Mouse (Mus musculus) cerebellum, adult 2 months (tissue): ENCODE measurements around the gene Kdm5b. TPM values are rescaled to one million over a fixed set of nuclear protein-coding genes. Genes with fewer than 3 reads are reported as not detected.

Experiments
- DNase-seq, 2 experiments: peaks; one replicate each; pipeline ENCODE4 v3.0.0; 2021
- H3K27ac ChIP-seq: fragments of 200-500 bp; 2 replicates; pipeline ENCODE4 v1.5.1; 2012; ENCODE audit warnings: low read length, control low read depth, inconsistent platforms; ENCODE audit not compliant: insufficient read depth
- H3K27me3 ChIP-seq: fragments of 200-500 bp; 2 replicates; pipeline ENCODE4 v1.6.1; 2012; ENCODE audit warnings: inconsistent platforms, mild to moderate bottlenecking, low read length, moderate library complexity; ENCODE audit not compliant: control insufficient read depth, insufficient read depth
- H3K4me1 ChIP-seq: fragments of 200-500 bp; 2 replicates; pipeline ENCODE4 v1.6.1; 2011; ENCODE audit warnings: low read length; ENCODE audit not compliant: control insufficient read depth, insufficient read depth
- H3K4me3 ChIP-seq: fragments of 200-500 bp; replicated peaks from 2 replicates; pipeline ENCODE3; 2011; ENCODE audit warnings: mild to moderate bottlenecking, low read depth, low read length, control low read depth; ENCODE audit not compliant: insufficient read depth
- CTCF ChIP-seq: fragments of 200-500 bp; IDR thresholded peaks from 2 replicates; pipeline ENCODE4 v1.5.1; 2011; ENCODE audit warnings: low read depth, mild to moderate bottlenecking, control low read depth, low read length, moderate library complexity, borderline replicate concordance; ENCODE audit not compliant: insufficient read depth
- POLR2A ChIP-seq: fragments of 200-500 bp; IDR thresholded peaks from 2 replicates; pipeline ENCODE4 v1.6.1; 2011; ENCODE audit warnings: low read length, control low read depth, borderline replicate concordance; ENCODE audit not compliant: insufficient read depth
- WGBS: fragments of 180-500 bp; shearing (Covaris S2); methylation state at CpG from one replicate; pipeline ENCODE4 v1.1.7; 2018; 5-methylcytosine and 5-hydroxymethylcytosine counted together
- polyA plus RNA-seq: library from polyadenylated mRNA; depleted of rRNA; stranded (reverse); fragments of >200 nt; gene quantifications from 2 replicates; pipeline ENCODE4 v1.2.3, GENCODE M21; 2012

Kdm5b gene
- polyA plus RNA-seq, 1 experiment, result 20.5 TPM

GRCm38 (mm10) chr1:134555240-134555870 lies 4.6 kb upstream of the Kdm5b start:
- no peaks in the 10 kb centered on the region for H3K4me1 ChIP-seq
- DNase-seq, result no peak
- H3K27me3 ChIP-seq, result no peaks in the 10 kb centered on the region
- WGBS, result 64% methylated on average over 13 of the region's 13 CpGs
- TF ChIP-seq CTCF, result no peak
- TF ChIP-seq POLR2A, result no peak
- no peak overlapping the region for H3K27ac ChIP-seq
- no peak overlapping the region for H3K4me3 ChIP-seq

GRCm38 (mm10) chr1:134555871-134556670 lies 3.9 kb upstream of the Kdm5b start:
- TF ChIP-seq CTCF (no peak), POLR2A (no peak)
- Histone ChIP-seq H3K4me1 (no peaks in the 10 kb centered on the region), H3K4me3 (peak overlapping the region; percentile 91), H3K27me3 (no peaks in the 10 kb centered on the region), H3K27ac (peak overlapping the region; percentile 62)
- peak in 1 of 2 experiments; percentile 31 for DNase-seq
- 3% methylated on average over 46 of the region's 46 CpGs for WGBS

- TF ChIP-seq POLR2A, result peak; percentile 54; the same call in 1 of the 2 replicates
- no peak for TF ChIP-seq CTCF
- peak overlapping the region; percentile 62 for H3K27ac ChIP-seq
- WGBS, result under 1% methylated on average over 35 of the region's 35 CpGs
- DNase-seq, result peak; percentile 95 to 98
- no peaks in the 10 kb centered on the region for H3K4me1 ChIP-seq
- H3K4me3 ChIP-seq, result peak overlapping the region; percentile 91
- no peaks in the 10 kb centered on the region for H3K27me3 ChIP-seq
Measured at GRCm38 (mm10) chr1:134556671-134557218, 3.2 kb upstream of the Kdm5b start.

GRCm38 (mm10) chr1:134558511-134558910 lies 1.5 kb upstream of the Kdm5b start:
- TF ChIP-seq POLR2A, result no peak
- TF ChIP-seq CTCF, result no peak
- DNase-seq, result no peak
- Histone ChIP-seq H3K27me3 (no peaks in the 10 kb centered on the region), H3K4me1 (no peaks in the 10 kb centered on the region; the same call in 1 of the 2 replicates), H3K4me3 (no peak overlapping the region), H3K27ac (no peak overlapping the region)
- WGBS, result 66% methylated on average over 5 of the region's 5 CpGs

- 78% methylated on average over 3 of the region's 3 CpGs for WGBS
- H3K27me3 ChIP-seq, result no peaks in the 10 kb centered on the region
- H3K4me1 ChIP-seq, result no peaks in the 10 kb centered on the region; the same call in 1 of the 2 replicates
- no peak overlapping the region for H3K27ac ChIP-seq
- no peak for DNase-seq
- no peak overlapping the region for H3K4me3 ChIP-seq
- TF ChIP-seq CTCF (no peak), POLR2A (no peak)
Measured at GRCm38 (mm10) chr1:134559226-134559625, 745 bp upstream of the Kdm5b start.

- Histone ChIP-seq H3K27ac (peak overlapping the region; percentile 67; the same call in 1 of the 2 replicates), H3K4me3 (peak overlapping the region; percentile 68), H3K4me1 (no peaks in the 10 kb centered on the region; the same call in 1 of the 2 replicates), H3K27me3 (no peaks in the 10 kb centered on the region)
- no peak for DNase-seq
- TF ChIP-seq POLR2A (no peak), CTCF (no peak)
- 1% methylated on average over 48 of the region's 50 CpGs for WGBS
Measured at GRCm38 (mm10) chr1:134560396-134560795, 425 bp downstream of the Kdm5b start.

GRCm38 (mm10) chr1:134560801-134561769 lies 1.1 kb downstream of the Kdm5b start:
- H3K27ac ChIP-seq, result peak overlapping the region; percentile 67; the same call in 1 of the 2 replicates
- H3K4me1 ChIP-seq, result no peaks in the 10 kb centered on the region; the same call in 1 of the 2 replicates
- WGBS, result under 1% methylated on average over 75 of the region's 76 CpGs
- peak; percentile 38 to 51 for DNase-seq
- TF ChIP-seq POLR2A (no peak), CTCF (no peak)
- H3K27me3 ChIP-seq, result no peaks in the 10 kb centered on the region
- peak overlapping the region; percentile 68 for H3K4me3 ChIP-seq
